Mouse (Mus musculus) heart, embryonic 15.5 days (tissue): ENCODE results near the gene Rnf24. TPM values are rescaled to one million over a fixed set of nuclear protein-coding genes. Genes with fewer than 3 reads are reported as not detected.
A peak's percentile ranks its signal among the peaks of the same experiment; 100 is the strongest.

ENCODE experiments used
- ATAC-seq: fragments of 200-750 bp; cut with Nextera tagmentation; replicated peaks from 2 replicates; pipeline ENCODE4 v1.8.0; 2017; ENCODE audit warnings: low read depth, moderate TSS enrichment; ENCODE audit not compliant: insufficient number of reproducible peaks, insufficient read depth, low FRiP score
- H3K27ac ChIP-seq: fragments of 300-500 bp; sonication (generic); 2 replicates; pipeline ENCODE4 v1.5.1; 2015; ENCODE audit warnings: mild to moderate bottlenecking, inconsistent platforms
- H3K27me3 ChIP-seq: fragments of 300-500 bp; sonication (generic); 2 replicates; pipeline ENCODE4 v1.6.1; 2015; ENCODE audit warnings: inconsistent platforms
- H3K36me3 ChIP-seq: fragments of 300-500 bp; sonication (generic); 2 replicates; pipeline ENCODE4 v1.6.1; 2015; ENCODE audit warnings: mild to moderate bottlenecking, inconsistent platforms
- H3K4me1 ChIP-seq: fragments of 300-500 bp; sonication (generic); replicated peaks from 2 replicates; pipeline ENCODE4 v1.6.1; 2015; ENCODE audit warnings: inconsistent platforms
- H3K4me2 ChIP-seq: fragments of 300-500 bp; sonication (generic); 2 replicates; pipeline ENCODE4 v1.6.1; 2015; ENCODE audit warnings: inconsistent platforms, mild to moderate bottlenecking, moderate library complexity
- H3K4me3 ChIP-seq: fragments of 300-500 bp; sonication (generic); 2 replicates; pipeline ENCODE4 v1.5.1; 2015; ENCODE audit warnings: mild to moderate bottlenecking, inconsistent platforms
- H3K9ac ChIP-seq: fragments of 300-500 bp; sonication (generic); 2 replicates; pipeline ENCODE4 v1.6.1; 2015; ENCODE audit warnings: mild to moderate bottlenecking, inconsistent platforms
- H3K9me3 ChIP-seq: fragments of 300-500 bp; sonication (generic); replicated peaks from 2 replicates; pipeline ENCODE4 v1.6.1; 2016; ENCODE audit warnings: inconsistent platforms
- WGBS: fragments of 180-500 bp; shearing (Covaris S2); methylation state at CpG from one replicate; pipeline ENCODE4 v1.1.7; 2015; ENCODE audit warnings: mixed read lengths; 5-methylcytosine and 5-hydroxymethylcytosine counted together
- polyA plus RNA-seq: library from polyadenylated mRNA; unstranded; fragments of >200 nt; fragmentation: Nextera tagmentation; extraction: Ambion mirVana; gene quantifications from 2 replicates; pipeline ENCODE4 v1.2.1, GENCODE M21; 2015

Rnf24 gene
- polyA plus RNA-seq, 1 experiment from 2014 or later, result 2.0 TPM

DNA sequence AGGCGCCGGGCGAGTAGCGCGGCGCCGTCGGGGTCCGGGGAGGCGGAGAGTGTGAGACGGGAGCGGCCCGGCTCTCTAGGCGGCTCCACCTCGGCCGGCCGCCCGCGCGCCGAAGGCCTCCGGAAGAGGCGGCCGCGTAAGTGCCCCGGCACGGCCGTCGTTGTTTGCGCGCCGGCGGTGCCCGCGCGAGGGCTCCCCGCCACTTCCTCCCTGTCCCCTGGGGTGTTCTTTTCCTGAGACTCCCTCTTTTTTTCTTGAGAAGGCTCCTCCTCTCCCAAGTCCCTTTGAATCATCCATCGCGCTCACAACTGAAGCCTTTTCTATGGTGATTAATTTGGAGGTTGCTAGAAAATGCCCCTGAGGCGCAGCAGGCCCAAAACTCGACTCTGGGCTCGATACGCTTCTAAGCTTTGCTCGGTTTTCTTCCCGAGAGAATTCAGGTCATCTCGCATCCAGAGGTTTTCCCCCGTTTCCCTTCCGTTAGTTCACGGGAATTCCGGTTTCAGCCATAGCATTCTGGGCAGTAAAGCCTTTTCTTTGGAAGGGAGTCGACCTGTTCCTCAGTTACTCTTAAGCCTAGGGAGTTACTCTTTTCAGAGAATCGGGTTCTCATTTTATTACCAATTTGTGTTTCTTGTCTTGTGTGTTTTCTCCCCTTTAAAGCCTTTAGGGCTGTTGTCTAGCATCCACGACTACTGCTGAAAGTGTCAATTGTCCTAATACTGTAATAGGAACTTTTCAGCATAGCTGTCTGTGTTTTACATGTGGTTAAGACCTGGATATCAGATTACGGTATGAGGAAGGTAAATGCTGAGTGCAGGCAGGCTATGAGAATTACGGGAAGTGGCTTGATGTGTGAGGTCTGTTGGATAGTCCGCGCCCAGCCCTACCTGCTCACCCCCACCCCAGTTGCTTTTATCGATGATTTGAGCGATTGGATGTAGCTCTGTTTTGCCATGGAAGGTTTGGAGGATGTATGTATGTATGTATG is 89.7 kb downstream of the Rnf24 start:
- under 1% methylated on average over 56 of the region's 59 CpGs for WGBS
- peak overlapping the region; percentile 100 for H3K27ac ChIP-seq

DNA sequence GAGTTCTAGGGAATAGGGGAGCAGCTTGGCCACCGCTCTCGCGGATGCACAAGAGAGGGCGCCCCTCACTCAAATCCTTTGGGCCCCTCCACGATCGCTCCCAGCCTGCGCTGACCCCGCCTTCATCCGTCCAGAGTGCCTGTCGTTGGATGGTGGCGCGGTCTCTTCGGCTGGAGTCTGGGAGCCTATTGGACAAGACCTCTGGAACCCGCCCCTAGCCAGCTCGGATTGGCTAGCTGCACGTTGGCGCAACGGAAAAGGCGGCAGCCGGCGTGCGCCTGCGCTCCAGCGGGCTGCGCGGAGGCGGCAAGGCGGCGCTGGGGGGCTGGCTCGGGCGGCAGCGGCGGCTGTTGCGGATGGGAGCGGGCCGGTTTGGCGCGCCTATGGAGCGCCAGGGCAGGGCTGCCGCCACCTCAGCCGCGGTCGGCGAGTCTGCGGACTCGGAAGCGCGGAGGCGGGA is 90.4 kb downstream of the Rnf24 start, which contains the start of gene Pank2:
Pank2 (plus strand) TSS at position 283 of the 460 bp plus-strand sequence.
- under 1% methylated on average over 49 of the region's 49 CpGs for WGBS
- H3K4me2 ChIP-seq, result peak within 1 kb of the TSS; percentile 67
- peak within 1 kb of the TSS; percentile 100 for H3K27ac ChIP-seq
- ATAC-seq, result peak; percentile 100
- no peaks in the 10 kb centered on the region for H3K9me3 ChIP-seq
- H3K4me1 ChIP-seq, result peaks cover 35% of the 10 kb centered on the region
- H3K9ac ChIP-seq, result peak within 1 kb of the TSS; percentile 96
- peak within 1 kb of the TSS; percentile 79 for H3K4me3 ChIP-seq
- H3K36me3 ChIP-seq, result no peaks in the 10 kb centered on the region
- H3K27me3 ChIP-seq, result no peaks in the 10 kb centered on the region

More for the DNA sequence above, 89.7 kb downstream of the Rnf24 start:
- Histone ChIP-seq H3K4me1 (peaks cover 35% of the 10 kb centered on the region), H3K27me3 (no peaks in the 10 kb centered on the region), H3K4me3 (peak overlapping the region; percentile 79), H3K9me3 (no peaks in the 10 kb centered on the region), H3K9ac (peak overlapping the region; percentile 96), H3K4me2 (peak overlapping the region; percentile 67), H3K36me3 (no peaks in the 10 kb centered on the region)
- ATAC-seq, result peak; percentile 78

DNA sequence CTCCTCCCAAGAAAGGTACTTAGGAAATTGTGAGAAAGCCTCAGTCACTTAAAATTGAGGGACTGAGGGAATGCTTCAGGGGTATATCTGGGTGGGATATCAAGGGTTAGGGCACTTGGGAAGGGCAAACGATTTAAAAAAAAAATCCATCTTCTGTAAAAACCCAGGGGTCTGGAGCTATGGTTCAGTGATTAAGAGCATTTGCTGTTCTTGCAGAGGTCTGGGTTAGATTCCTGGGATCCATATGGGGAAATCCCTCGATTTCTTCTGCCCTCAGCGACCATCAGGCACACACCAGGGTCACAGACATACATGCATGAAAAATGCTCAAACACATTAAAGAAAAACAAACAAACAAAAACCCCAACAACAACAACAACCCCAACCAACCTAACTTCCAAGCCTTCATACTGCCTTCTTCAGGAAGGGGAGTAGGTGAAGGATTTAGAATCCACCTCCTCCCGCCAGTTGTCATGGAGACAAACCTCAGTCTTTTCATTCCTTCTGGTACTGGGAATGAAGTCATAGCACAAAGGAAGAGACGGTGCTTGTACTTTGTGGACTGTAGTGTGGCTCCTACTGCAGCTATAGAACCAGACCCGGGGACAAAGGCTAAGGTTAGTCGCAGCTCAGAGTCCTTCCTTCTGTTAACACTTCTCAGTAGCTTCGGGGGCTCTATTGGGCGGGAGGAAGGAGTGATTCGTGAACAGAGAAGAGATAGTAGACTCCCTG is 91.0 kb downstream of the Rnf24 start:
- H3K4me2 ChIP-seq, result peak overlapping the region; percentile 67
- H3K9me3 ChIP-seq, result no peaks in the 10 kb centered on the region
- H3K36me3 ChIP-seq, result no peaks in the 10 kb centered on the region
- peak overlapping the region; percentile 79 for H3K4me3 ChIP-seq
- peak overlapping the region; percentile 63 for H3K9ac ChIP-seq
- 7% methylated on average over 10 of the region's 10 CpGs for WGBS
- H3K27ac ChIP-seq, result peak overlapping the region; percentile 100
- ATAC-seq, result peak; percentile 39
- H3K27me3 ChIP-seq, result no peaks in the 10 kb centered on the region
- peaks cover 37% of the 10 kb centered on the region for H3K4me1 ChIP-seq

DNA sequence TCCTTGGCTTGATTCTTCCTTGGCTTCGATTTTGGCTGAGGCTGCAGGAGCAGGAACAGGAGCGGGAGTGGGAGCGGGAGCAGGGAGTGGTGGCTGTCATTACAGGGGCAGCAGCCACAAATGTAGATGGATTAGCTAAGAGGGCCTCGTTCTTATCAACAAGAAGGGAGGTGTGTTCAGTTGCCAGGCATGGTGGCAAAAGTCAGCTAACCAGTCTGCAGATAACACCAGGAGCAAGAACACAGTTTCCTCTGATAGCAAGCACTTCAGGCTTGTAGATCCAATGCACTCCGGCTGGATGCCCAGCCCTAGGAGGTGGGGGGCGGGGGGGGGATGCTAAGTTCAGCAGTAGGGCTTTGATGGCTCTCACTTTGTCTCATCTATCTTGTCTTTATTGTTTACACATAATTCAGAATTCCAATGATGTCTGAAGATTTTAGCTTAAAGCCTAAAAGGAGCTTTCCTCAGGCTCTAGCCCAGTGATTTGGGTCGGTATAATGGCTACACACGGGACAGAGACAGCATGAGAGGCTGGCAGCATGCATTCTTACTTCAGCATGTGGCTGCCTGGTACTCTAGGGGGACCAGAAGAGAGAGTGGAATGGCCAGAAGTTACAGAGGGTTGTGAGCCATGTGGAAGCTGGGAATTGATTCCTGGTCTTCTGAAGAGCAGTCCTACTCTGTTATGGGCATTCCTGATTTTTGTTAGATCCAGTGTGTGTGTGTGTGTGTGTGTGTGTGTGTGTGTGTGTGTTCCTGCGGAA is 92.0 kb downstream of the Rnf24 start:
- H3K27ac ChIP-seq, result peak overlapping the region; percentile 50; the same call in 1 of the 2 replicates
- H3K4me2 ChIP-seq, result peak overlapping the region; percentile 21
- H3K4me1 ChIP-seq, result peaks cover 37% of the 10 kb centered on the region
- H3K9ac ChIP-seq, result no peak overlapping the region
- no peaks in the 10 kb centered on the region for H3K9me3 ChIP-seq
- 20% methylated on average over 9 of the region's 9 CpGs for WGBS
- no peaks in the 10 kb centered on the region for H3K27me3 ChIP-seq
- H3K36me3 ChIP-seq, result no peaks in the 10 kb centered on the region
- ATAC-seq, result no peak
- H3K4me3 ChIP-seq, result no peak overlapping the region

DNA sequence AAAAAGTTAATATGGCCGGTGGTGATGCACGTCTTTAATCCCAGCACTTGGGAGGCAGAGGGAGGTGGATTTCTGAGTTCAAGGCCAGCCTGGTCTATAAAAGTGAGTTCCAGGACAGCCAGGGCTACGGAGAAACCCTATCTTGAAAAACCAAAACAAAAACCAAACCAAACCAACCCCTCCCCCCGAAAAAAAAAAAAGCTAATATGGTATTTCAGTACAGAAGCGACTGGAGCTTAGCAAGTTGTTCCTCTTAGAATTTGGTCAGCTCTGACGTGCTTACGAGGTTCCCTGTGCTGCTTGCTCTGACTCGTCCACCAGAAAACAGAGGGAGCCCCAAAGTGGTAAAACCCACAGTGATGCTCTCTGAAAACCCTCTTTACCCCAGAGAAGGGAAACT is 94.0 kb downstream of the Rnf24 start:
- Histone ChIP-seq H3K27ac (no peak overlapping the region), H3K4me2 (no peak overlapping the region), H3K9ac (no peak overlapping the region), H3K36me3 (no peaks in the 10 kb centered on the region), H3K4me3 (no peak overlapping the region), H3K4me1 (peaks cover 29% of the 10 kb centered on the region), H3K9me3 (no peaks in the 10 kb centered on the region), H3K27me3 (no peaks in the 10 kb centered on the region)
- ATAC-seq, result no peak
- WGBS, result 81% methylated on average over 8 of the region's 8 CpGs

DNA sequence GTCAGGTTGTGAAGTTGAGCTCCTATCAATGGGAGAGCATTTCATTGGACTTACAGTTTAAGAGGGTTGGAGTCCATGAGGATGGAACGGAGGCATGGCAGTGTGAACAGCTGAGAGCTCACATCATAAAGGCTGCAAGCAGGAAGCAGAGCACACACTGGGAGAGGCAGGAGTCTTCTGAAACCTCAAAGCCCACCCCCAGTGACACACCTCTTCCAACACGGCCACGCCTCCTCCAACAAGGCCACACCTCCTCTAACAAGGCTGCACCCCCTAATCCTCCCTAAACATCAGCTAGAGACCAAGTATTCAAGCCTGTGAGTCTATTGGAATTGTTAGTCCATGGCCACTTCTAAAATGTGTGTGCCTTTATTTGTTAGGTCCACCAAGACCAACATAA is 97.0 kb downstream of the Rnf24 start:
- Histone ChIP-seq H3K27me3 (no peaks in the 10 kb centered on the region), H3K4me2 (no peak overlapping the region), H3K4me3 (no peak overlapping the region), H3K9me3 (no peaks in the 10 kb centered on the region), H3K4me1 (peaks cover 23% of the 10 kb centered on the region), H3K9ac (no peak overlapping the region), H3K27ac (no peak overlapping the region), H3K36me3 (no peaks in the 10 kb centered on the region)
- ATAC-seq, result no peak
- 81% methylated on average over 3 of the region's 3 CpGs for WGBS

DNA sequence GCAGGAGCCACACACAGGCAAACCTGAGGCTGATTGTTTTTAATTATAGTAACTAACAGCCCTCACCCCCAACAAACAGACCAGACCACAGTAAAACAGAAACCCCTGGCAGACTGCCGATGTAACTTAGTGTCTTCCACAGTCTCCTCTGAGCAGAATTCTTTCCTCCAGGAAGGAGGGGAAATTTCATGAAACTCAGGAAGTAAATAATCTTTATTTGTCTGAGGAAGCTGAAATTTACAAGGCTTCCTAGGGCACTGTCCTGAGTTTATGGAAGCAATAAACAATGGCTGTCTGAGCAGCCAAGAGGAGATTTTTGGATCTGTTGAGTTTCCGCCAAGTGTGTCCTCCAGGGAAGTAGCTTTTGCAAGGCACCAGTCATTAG is 98.4 kb downstream of the Rnf24 start:
- ATAC-seq, result 0 out of 2 replicates have a peak, but pooled peaks have one; percentile 25
- Histone ChIP-seq H3K4me3 (no peak overlapping the region), H3K27ac (peak overlapping the region; percentile 75), H3K36me3 (no peaks in the 10 kb centered on the region), H3K9me3 (no peaks in the 10 kb centered on the region), H3K27me3 (no peaks in the 10 kb centered on the region), H3K4me2 (peak overlapping the region; percentile 22), H3K9ac (no peak overlapping the region), H3K4me1 (peaks cover 15% of the 10 kb centered on the region)
- 55% methylated on average over 2 of the region's 2 CpGs for WGBS

DNA sequence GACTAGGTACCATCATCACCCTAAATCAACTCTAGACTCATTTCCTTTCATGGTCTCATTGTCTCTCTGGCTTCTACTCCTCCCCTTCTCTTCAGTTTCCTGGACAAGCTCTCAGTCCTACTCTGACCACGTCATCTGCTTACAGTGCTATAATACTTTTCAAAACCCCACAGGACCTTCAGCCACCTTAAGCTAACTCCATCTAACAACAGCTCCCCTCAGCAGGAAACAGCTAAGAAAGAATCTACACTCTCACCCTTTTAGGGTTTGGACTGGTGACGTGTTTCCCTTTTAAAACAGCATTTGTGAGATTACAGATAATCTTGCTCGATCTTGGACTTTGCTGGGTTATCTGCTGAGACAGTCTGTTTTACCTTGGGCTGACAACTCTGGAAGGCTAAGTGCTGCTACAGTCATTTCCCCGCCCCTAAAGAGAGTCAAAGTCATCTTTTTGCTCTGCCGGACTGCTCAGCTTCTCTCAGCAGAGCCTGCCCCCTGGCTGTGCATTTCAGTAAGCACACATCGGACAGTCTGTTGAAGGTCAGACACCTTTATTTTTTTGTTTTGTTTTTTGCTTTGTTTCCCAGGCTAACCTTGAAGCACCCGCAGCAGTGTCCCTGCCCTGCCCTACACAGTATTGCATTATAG is 98.9 kb downstream of the Rnf24 start:
- ATAC-seq, result peak; percentile 82
- WGBS, result 8% methylated on average over 7 of the region's 7 CpGs
- H3K9ac ChIP-seq, result no peak overlapping the region
- peaks cover 18% of the 10 kb centered on the region for H3K4me1 ChIP-seq
- no peak overlapping the region for H3K4me3 ChIP-seq
- H3K36me3 ChIP-seq, result no peaks in the 10 kb centered on the region
- no peaks in the 10 kb centered on the region for H3K9me3 ChIP-seq
- H3K4me2 ChIP-seq, result peak overlapping the region; percentile 22
- H3K27ac ChIP-seq, result peak overlapping the region; percentile 75
- no peaks in the 10 kb centered on the region for H3K27me3 ChIP-seq
